In genomic region chr1:63214271-63214558, GRCm38 (mm10) we compare ENCODE assay signal across 13 mouse cellular contexts. TPM values are rescaled to one million over a fixed set of nuclear protein-coding genes. Genes with fewer than 3 reads are reported as not detected.
DNase-seq lines count a peak whose midpoint lies in the region; ATAC-seq and TF ChIP-seq lines count a peak whose summit lies in the region.
"Had no signal": no experiment of that assay in that cellular context is flagged by ENCODE, and none has a peak within 500 bp of the region (broad histone marks: within the 10 kb centered on the region; RNA-seq: fewer than 3 reads in every experiment).

TSS of gene Gpr1 (minus strand) at chr1:63214543.

- no peaks in the 10 kb centered on the region; the same call in 1 of the 2 replicates for H3K4me1 ChIP-seq in intestine, embryonic 14.5 days (replicated peaks; ENCODE audit: control insufficient read depth, insufficient read depth, low read length)
- H3K4me1 ChIP-seq in intestine, postnatal 0 days (replicated peaks; ENCODE audit: control insufficient read depth, insufficient read depth, low read length): no peaks in the 10 kb centered on the region
- peaks cover 15% of the 10 kb centered on the region for H3K4me1 ChIP-seq in embryonic facial prominence, embryonic 12.5 days
- H3K4me1 ChIP-seq in hindbrain, embryonic 13.5 days (replicated peaks): peaks cover 17% of the 10 kb centered on the region
- H3K4me1 ChIP-seq in midbrain, postnatal 0 days (ENCODE audit: insufficient read depth, low read length): no peaks in the 10 kb centered on the region

- H3K9ac ChIP-seq in intestine, embryonic 14.5 days (ENCODE audit: low read length): no peak within 1 kb of the TSS
- H3K9ac ChIP-seq in intestine, postnatal 0 days (ENCODE audit: low read depth, low read length): no peak within 1 kb of the TSS
- no peak within 1 kb of the TSS for H3K9ac ChIP-seq in embryonic facial prominence, embryonic 12.5 days
- peak within 1 kb of the TSS; percentile 58 for H3K9ac ChIP-seq in hindbrain, embryonic 13.5 days
- 0 out of 2 replicates have a peak within 1 kb of the TSS, but pooled peaks have one; percentile 42 for H3K9ac ChIP-seq in midbrain, postnatal 0 days (replicated peaks; ENCODE audit: low read length, poor library complexity, severe bottlenecking)

- DNase-seq in intestine, embryonic 14.5 days (ENCODE audit: low spot score): no peak
- no peak for DNase-seq in midbrain, postnatal 0 days (ENCODE audit: low spot score)
- no peak for DNase-seq in frontal cortex, postnatal 36 days (ENCODE audit: low spot score in 2 of 2)
- DNase-seq in B cell, adult 2 months: no peak
- no peak for DNase-seq in spleen, postnatal 36 days (ENCODE audit: low spot score in 2 of 2)
- DNase-seq: adrenal gland, adult 8-10 months; kidney, adult 11 months had no signal

- H3K36me3 ChIP-seq in intestine, embryonic 14.5 days (ENCODE audit: control insufficient read depth, insufficient read depth, low read length): no peaks in the 10 kb centered on the region
- H3K36me3 ChIP-seq in intestine, postnatal 0 days (ENCODE audit: control insufficient read depth, insufficient read depth): no peaks in the 10 kb centered on the region
- H3K36me3 ChIP-seq in embryonic facial prominence, embryonic 12.5 days: no peaks in the 10 kb centered on the region
- no peaks in the 10 kb centered on the region for H3K36me3 ChIP-seq in hindbrain, embryonic 13.5 days
- no peaks in the 10 kb centered on the region for H3K36me3 ChIP-seq in midbrain, postnatal 0 days (ENCODE audit: insufficient read depth, low read length)
- H3K36me3 ChIP-seq: G1E had no signal

- H3K4me3 ChIP-seq in intestine, embryonic 14.5 days (ENCODE audit: low read depth, low read length): no peak within 1 kb of the TSS
- no peak within 1 kb of the TSS for H3K4me3 ChIP-seq in intestine, postnatal 0 days (ENCODE audit: low read depth, low read length)
- 0 out of 2 replicates have a peak within 1 kb of the TSS, but pooled peaks have one; percentile 3 for H3K4me3 ChIP-seq in embryonic facial prominence, embryonic 12.5 days
- peak within 1 kb of the TSS; percentile 21 for H3K4me3 ChIP-seq in hindbrain, embryonic 13.5 days
- H3K4me3 ChIP-seq in midbrain, postnatal 0 days (ENCODE audit: low read depth, low read length): 0 out of 2 replicates have a peak within 1 kb of the TSS, but pooled peaks have one; percentile 12
- H3K4me3 ChIP-seq: myocyte had no signal

- no peak for TF ChIP-seq CTCF in intestine, postnatal 0 days (IDR thresholded peaks at IDR 0.05; ENCODE audit: low read depth)
- TF ChIP-seq CTCF in midbrain, postnatal 0 days (IDR thresholded peaks at IDR 0.05): no peak

- no peaks in the 10 kb centered on the region for H3K9me3 ChIP-seq in intestine, embryonic 14.5 days (ENCODE audit: control insufficient read depth, low read length)
- H3K9me3 ChIP-seq in intestine, postnatal 0 days (ENCODE audit: control insufficient read depth): no peaks in the 10 kb centered on the region
- H3K9me3 ChIP-seq in embryonic facial prominence, embryonic 12.5 days: no peaks in the 10 kb centered on the region
- H3K9me3 ChIP-seq in hindbrain, embryonic 13.5 days: no peaks in the 10 kb centered on the region
- no peaks in the 10 kb centered on the region for H3K9me3 ChIP-seq in midbrain, postnatal 0 days (ENCODE audit: low read length)

- H3K27me3 ChIP-seq in intestine, embryonic 14.5 days (replicated peaks; ENCODE audit: control insufficient read depth, insufficient read depth, low read length): no peaks in the 10 kb centered on the region
- peaks cover 4% of the 10 kb centered on the region; the same call in 1 of the 2 replicates for H3K27me3 ChIP-seq in intestine, postnatal 0 days (replicated peaks; ENCODE audit: control insufficient read depth, insufficient read depth, low read length)
- H3K27me3 ChIP-seq in embryonic facial prominence, embryonic 12.5 days: 0 out of 2 replicates have a peak, but pooled peaks cover 7% of the 10 kb centered on the region
- no peaks in the 10 kb centered on the region for H3K27me3 ChIP-seq in hindbrain, embryonic 13.5 days
- no peaks in the 10 kb centered on the region for H3K27me3 ChIP-seq in midbrain, postnatal 0 days (ENCODE audit: insufficient read depth, low read length)

- H3K27ac ChIP-seq in intestine, embryonic 14.5 days (ENCODE audit: low read depth): no peak within 1 kb of the TSS
- H3K27ac ChIP-seq in intestine, postnatal 0 days (ENCODE audit: low read depth, low read length): no peak within 1 kb of the TSS
- H3K27ac ChIP-seq in embryonic facial prominence, embryonic 12.5 days: no peak within 1 kb of the TSS
- peak within 1 kb of the TSS; percentile 71 for H3K27ac ChIP-seq in hindbrain, embryonic 13.5 days
- H3K27ac ChIP-seq in midbrain, postnatal 0 days (ENCODE audit: low read depth, low read length): peak within 1 kb of the TSS; percentile 39; the same call in 1 of the 2 replicates

- no peak for ATAC-seq in intestine, embryonic 14.5 days (replicated peaks; ENCODE audit: low FRiP score, low TSS enrichment, low read depth)
- no peak for ATAC-seq in intestine, postnatal 0 days
- ATAC-seq in embryonic facial prominence, embryonic 12.5 days (ENCODE audit: insufficient number of reproducible peaks, insufficient read depth, low FRiP score, low TSS enrichment): no peak
- ATAC-seq in hindbrain, embryonic 13.5 days (ENCODE audit: low FRiP score): no peak; the same call in 1 of the 2 replicates
- ATAC-seq in midbrain, postnatal 0 days (ENCODE audit: low FRiP score): no peak; the same call in 1 of the 2 replicates

- H3K4me2 ChIP-seq in intestine, embryonic 14.5 days (ENCODE audit: low read length): peak within 1 kb of the TSS; percentile 16; the same call in 1 of the 2 replicates
- no peak within 1 kb of the TSS for H3K4me2 ChIP-seq in intestine, postnatal 0 days (replicated peaks; ENCODE audit: low read depth)
- H3K4me2 ChIP-seq in embryonic facial prominence, embryonic 12.5 days (replicated peaks): peak within 1 kb of the TSS; percentile 34
- peak within 1 kb of the TSS; percentile 50 for H3K4me2 ChIP-seq in hindbrain, embryonic 13.5 days
- peak within 1 kb of the TSS; percentile 26 for H3K4me2 ChIP-seq in midbrain, postnatal 0 days (ENCODE audit: low read depth, low read length, poor library complexity, severe bottlenecking)

- 41% methylated on average over 3 of the region's 3 CpGs for WGBS in intestine, embryonic 14.5 days
- 28% methylated on average over 3 of the region's 3 CpGs for WGBS in intestine, postnatal 0 days
- WGBS in embryonic facial prominence, embryonic 12.5 days: 20% methylated on average over 3 of the region's 3 CpGs
- WGBS in hindbrain, embryonic 13.5 days: 37% methylated on average over 3 of the region's 3 CpGs
- WGBS in midbrain, postnatal 0 days: 31% methylated on average over 3 of the region's 3 CpGs

RNA-seq across cellular contexts. Expression of gene Gpr1, which starts in this region (rescaled TPM):
- 0.09 TPM in 1 of 2 replicates, not detected in the other for polyA plus RNA-seq in intestine, embryonic 14.5 days (2014; fragmentation: Nextera tagmentation; extraction: Ambion mirVana)
- 0.08 TPM in 2 replicates for polyA plus RNA-seq in intestine, postnatal 0 days (2015; fragmentation: Nextera tagmentation; extraction: Ambion mirVana)
- polyA plus RNA-seq in embryonic facial prominence, embryonic 12.5 days (2016; fragmentation: Nextera tagmentation; extraction: Ambion mirVana): 0.15 and 0.24 TPM in 2 replicates
- 0.47 and 0.73 TPM in 2 replicates for polyA plus RNA-seq in hindbrain, embryonic 13.5 days (2015; fragmentation: Nextera tagmentation; extraction: Ambion mirVana)
- total RNA-seq in midbrain, postnatal 0 days (2014; rRNA removed): 0.16 and 1.2 TPM in 2 replicates
- 1.2 TPM in 2 replicates for polyA plus RNA-seq in midbrain, postnatal 0 days (2015; fragmentation: Nextera tagmentation; extraction: Ambion mirVana)
- total RNA-seq: common myeloid progenitor, adult 5-6 weeks had no signal

Comparison
In these comparisons a context has a peak if more than half of its experiments do, and no peak if none do; other contexts are left out.
1. H3K27ac ChIP-seq: peak in hindbrain, embryonic 13.5 days (single experiment) and midbrain, postnatal 0 days (single experiment); none in intestine, embryonic 14.5 days (single experiment), intestine, postnatal 0 days (single experiment) and embryonic facial prominence, embryonic 12.5 days (single experiment).
2. H3K4me3 ChIP-seq: peak in embryonic facial prominence, embryonic 12.5 days (single experiment), hindbrain, embryonic 13.5 days (single experiment) and midbrain, postnatal 0 days (single experiment); none in intestine, embryonic 14.5 days (single experiment) and intestine, postnatal 0 days (single experiment).
3. H3K9ac ChIP-seq: peak in hindbrain, embryonic 13.5 days (single experiment) and midbrain, postnatal 0 days (single experiment); none in intestine, embryonic 14.5 days (single experiment), intestine, postnatal 0 days (single experiment) and embryonic facial prominence, embryonic 12.5 days (single experiment).